Mouse (Mus musculus): Measurements from ENCODE around the gene Smndc1. TPM values are rescaled to one million over a fixed set of nuclear protein-coding genes. Genes with fewer than 3 reads are reported as not detected.
"Not testable (repeated sequence)": the region's sequence is repeated elsewhere in the genome, so short reads cannot be mapped to it uniquely, and the experiment has no call there.

Smndc1 gene
- polyA plus RNA-seq, 1 experiment from 2014 or later: 33.0 TPM

DNA sequence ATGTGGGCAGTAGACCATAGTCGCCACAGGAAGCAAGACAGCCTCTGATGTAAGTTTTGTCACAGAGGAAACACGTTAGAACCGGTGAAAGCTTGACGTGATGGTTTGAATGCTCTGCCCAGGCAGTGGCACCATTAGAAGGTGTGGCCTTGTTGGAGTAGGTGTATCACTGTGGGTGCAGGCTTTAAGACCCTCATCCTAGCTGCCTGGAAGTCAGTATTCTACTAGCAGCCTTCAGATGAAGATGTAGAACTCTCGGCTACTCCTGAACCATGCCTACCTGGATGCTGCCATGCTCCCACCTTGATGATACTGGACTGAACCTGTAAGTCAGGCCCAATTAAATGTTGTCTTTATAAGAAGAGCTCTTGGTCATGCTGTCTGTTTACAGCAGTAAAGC lies 5.4 kb upstream of the Smndc1 start:
- ATAC-seq (ENCODE audit: insufficient number of reproducible peaks, low FRiP score); H3K9me3 ChIP-seq (replicated peaks); H3K4me1 ChIP-seq (replicated peaks); H3K4me2 ChIP-seq; H3K27ac ChIP-seq (ENCODE audit: poor library complexity, severe bottlenecking); H3K4me3 ChIP-seq; H3K36me3 ChIP-seq; H3K27me3 ChIP-seq (replicated peaks): not testable (repeated sequence)
- 59% methylated on average over 5 of the region's 5 CpGs for WGBS
- H3K9ac ChIP-seq: 0 out of 2 replicates have a peak overlapping the region, but pooled peaks have one; percentile 2

- not testable (repeated sequence) for ATAC-seq (ENCODE audit: insufficient number of reproducible peaks, low FRiP score); H3K4me2 ChIP-seq; H3K36me3 ChIP-seq; H3K27me3 ChIP-seq (replicated peaks); H3K9me3 ChIP-seq (replicated peaks); H3K9ac ChIP-seq; H3K27ac ChIP-seq (ENCODE audit: poor library complexity, severe bottlenecking); H3K4me3 ChIP-seq; H3K4me1 ChIP-seq (replicated peaks)
- 71% methylated on average over 3 of the region's 3 CpGs for WGBS
Observed at GRCm38 (mm10) chr19:53394956-53395355, 4.6 kb upstream of the Smndc1 start.

GRCm38 (mm10) chr19:53394552-53394951 lies 4.2 kb upstream of the Smndc1 start:
- no peak overlapping the region for H3K4me3 ChIP-seq
- H3K9ac ChIP-seq: no peak overlapping the region
- H3K4me1 ChIP-seq (replicated peaks): peaks cover 5% of the 10 kb centered on the region
- ATAC-seq (ENCODE audit: insufficient number of reproducible peaks, low FRiP score): no peak
- no peak overlapping the region for H3K27ac ChIP-seq (ENCODE audit: poor library complexity, severe bottlenecking)
- no peaks in the 10 kb centered on the region for H3K27me3 ChIP-seq (replicated peaks)
- H3K4me2 ChIP-seq: no peak overlapping the region
- no peaks in the 10 kb centered on the region for H3K36me3 ChIP-seq
- 12% methylated on average over 7 of the region's 7 CpGs for WGBS
- H3K9me3 ChIP-seq (replicated peaks): no peaks in the 10 kb centered on the region

- peaks cover 3% of the 10 kb centered on the region for H3K36me3 ChIP-seq
- H3K4me1 ChIP-seq (replicated peaks): peaks cover 9% of the 10 kb centered on the region
- no peaks in the 10 kb centered on the region for H3K9me3 ChIP-seq (replicated peaks)
- H3K9ac ChIP-seq: no peak overlapping the region
- no peaks in the 10 kb centered on the region for H3K27me3 ChIP-seq (replicated peaks)
- H3K27ac ChIP-seq (ENCODE audit: poor library complexity, severe bottlenecking): no peak overlapping the region
- no peak overlapping the region for H3K4me3 ChIP-seq
- ATAC-seq (ENCODE audit: insufficient number of reproducible peaks, low FRiP score): no peak
- H3K4me2 ChIP-seq: no peak overlapping the region
Observed at GRCm38 (mm10) chr19:53393646-53394045, 3.3 kb upstream of the Smndc1 start.

DNA sequence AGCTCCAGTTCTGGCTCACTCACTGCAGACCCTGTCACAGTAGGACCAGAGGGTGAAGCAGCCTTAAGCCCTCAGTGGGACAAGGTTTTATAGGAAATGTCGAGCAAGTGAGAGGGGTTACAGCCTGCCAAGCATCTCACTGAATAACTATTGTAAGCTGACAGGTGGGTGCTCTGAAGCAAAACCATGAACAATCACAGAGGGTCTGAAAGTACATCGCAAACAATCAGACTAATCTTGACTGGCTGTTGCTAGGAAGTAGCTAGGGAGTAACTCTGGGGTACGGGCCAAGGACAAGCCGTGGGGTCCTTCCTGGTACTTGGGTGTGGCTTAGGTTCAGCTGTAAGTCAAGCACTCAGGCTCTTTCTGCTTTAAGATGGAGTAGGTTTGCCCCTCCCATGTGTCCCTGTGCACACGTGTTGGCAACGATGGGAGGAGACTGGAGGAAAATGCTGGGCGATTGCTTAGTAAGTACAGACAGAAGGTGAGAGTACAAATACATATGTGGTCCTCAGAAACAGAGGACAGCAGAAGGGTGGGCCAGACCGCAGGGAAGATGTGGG lies 2.5 kb upstream of the Smndc1 start:
- peaks cover 11% of the 10 kb centered on the region for H3K4me1 ChIP-seq (replicated peaks)
- no peaks in the 10 kb centered on the region for H3K9me3 ChIP-seq (replicated peaks)
- 73% methylated on average over 8 of the region's 8 CpGs for WGBS
- no peak overlapping the region for H3K4me2 ChIP-seq
- no peak overlapping the region for H3K4me3 ChIP-seq
- ATAC-seq (ENCODE audit: insufficient number of reproducible peaks, low FRiP score): no peak
- H3K9ac ChIP-seq: no peak overlapping the region; the same call in 1 of the 2 replicates
- H3K36me3 ChIP-seq: peaks cover 10% of the 10 kb centered on the region
- no peak overlapping the region for H3K27ac ChIP-seq (ENCODE audit: poor library complexity, severe bottlenecking)
- H3K27me3 ChIP-seq (replicated peaks): no peaks in the 10 kb centered on the region

GRCm38 (mm10) chr19:53391787-53392186 lies 1.4 kb upstream of the Smndc1 start:
- no peak for ATAC-seq (ENCODE audit: insufficient number of reproducible peaks, low FRiP score)
- WGBS: 87% methylated on average over 5 of the region's 5 CpGs
- Histone ChIP-seq H3K36me3 (peaks cover 21% of the 10 kb centered on the region), H3K9ac (peak overlapping the region; percentile 69; the same call in 1 of the 2 replicates), H3K4me2 (peak overlapping the region; percentile 71), H3K9me3 (replicated peaks) (no peaks in the 10 kb centered on the region), H3K4me3 (0 out of 2 replicates have a peak overlapping the region, but pooled peaks have one; percentile 87), H3K4me1 (replicated peaks) (peaks cover 15% of the 10 kb centered on the region), H3K27me3 (replicated peaks) (no peaks in the 10 kb centered on the region), H3K27ac (ENCODE audit: poor library complexity, severe bottlenecking) (no peak overlapping the region)

DNA sequence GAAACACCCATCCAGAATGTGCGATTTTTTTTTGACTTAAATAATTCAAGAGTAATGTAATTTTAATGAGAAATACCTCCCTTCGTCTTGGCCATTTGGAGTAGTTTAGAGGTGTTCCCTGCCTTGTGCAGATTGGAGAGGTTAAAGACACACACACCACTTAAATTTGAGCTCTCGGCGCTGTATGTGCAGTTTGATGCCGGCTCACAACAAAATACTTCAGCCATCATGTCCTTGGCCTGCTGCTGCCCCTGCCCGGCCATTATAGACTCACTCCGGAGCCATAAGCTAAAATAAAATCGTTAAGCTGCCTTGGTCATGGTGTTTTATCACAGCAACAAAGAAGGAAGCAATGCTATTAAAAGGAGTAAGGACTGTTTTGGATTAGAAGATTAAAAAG lies 1.0 kb upstream of the Smndc1 start:
- Histone ChIP-seq H3K36me3 (peaks cover 23% of the 10 kb centered on the region), H3K27ac (ENCODE audit: poor library complexity, severe bottlenecking) (no peak overlapping the region), H3K4me3 (peak overlapping the region; percentile 87), H3K9me3 (replicated peaks) (no peaks in the 10 kb centered on the region), H3K27me3 (replicated peaks) (no peaks in the 10 kb centered on the region), H3K4me2 (peak overlapping the region; percentile 71), H3K9ac (peak overlapping the region; percentile 69), H3K4me1 (replicated peaks) (peaks cover 15% of the 10 kb centered on the region)
- WGBS: 48% methylated on average over 8 of the region's 8 CpGs
- no peak for ATAC-seq (ENCODE audit: insufficient number of reproducible peaks, low FRiP score)

GRCm38 (mm10) chr19:53389851-53390431 lies 437 bp downstream of the Smndc1 start:
- Histone ChIP-seq H3K4me2 (peak overlapping the region; percentile 69), H3K4me3 (peak overlapping the region; percentile 87), H3K4me1 (replicated peaks) (peaks cover 15% of the 10 kb centered on the region), H3K9ac (peak overlapping the region; percentile 94), H3K27me3 (replicated peaks) (no peaks in the 10 kb centered on the region), H3K36me3 (peaks cover 31% of the 10 kb centered on the region), H3K27ac (ENCODE audit: poor library complexity, severe bottlenecking) (peak overlapping the region; percentile 98), H3K9me3 (replicated peaks) (no peaks in the 10 kb centered on the region)
- ATAC-seq (ENCODE audit: insufficient number of reproducible peaks, low FRiP score): peak; percentile 91
- under 1% methylated on average over 59 of the region's 59 CpGs for WGBS

GRCm38 (mm10) chr19:53389417-53389816 lies 961 bp downstream of the Smndc1 start:
- no peak for ATAC-seq (ENCODE audit: insufficient number of reproducible peaks, low FRiP score)
- H3K4me2 ChIP-seq: peak overlapping the region; percentile 69
- H3K9me3 ChIP-seq (replicated peaks): no peaks in the 10 kb centered on the region
- peak overlapping the region; percentile 87 for H3K4me3 ChIP-seq
- peak overlapping the region; percentile 94 for H3K9ac ChIP-seq
- 22% methylated on average over 6 of the region's 6 CpGs for WGBS
- peaks cover 31% of the 10 kb centered on the region for H3K36me3 ChIP-seq
- H3K27ac ChIP-seq (ENCODE audit: poor library complexity, severe bottlenecking): peak overlapping the region; percentile 98; the same call in 1 of the 2 replicates
- no peaks in the 10 kb centered on the region for H3K27me3 ChIP-seq (replicated peaks)
- peaks cover 15% of the 10 kb centered on the region for H3K4me1 ChIP-seq (replicated peaks)

DNA sequence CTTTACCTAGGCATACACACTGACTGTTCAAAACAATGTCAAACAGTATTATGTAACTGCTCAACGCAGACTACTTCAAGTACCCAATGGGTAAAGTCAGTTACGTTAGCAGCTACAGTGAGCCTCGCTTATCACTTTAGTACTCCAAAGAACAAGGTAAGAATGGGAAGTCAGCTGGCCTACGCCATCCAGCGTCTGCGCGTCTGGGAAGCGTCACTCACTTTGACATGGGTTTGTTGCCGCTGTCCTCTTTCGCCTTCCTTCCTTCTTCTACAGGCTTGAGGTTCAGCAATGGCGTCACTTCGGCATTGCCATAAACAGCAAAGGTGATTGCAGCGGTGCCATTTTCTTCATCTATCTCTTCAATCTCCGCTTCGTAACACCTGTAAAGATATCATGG lies 7.0 kb downstream of the Smndc1 start:
- Histone ChIP-seq H3K9me3 (replicated peaks) (no peaks in the 10 kb centered on the region), H3K36me3 (peaks cover 70% of the 10 kb centered on the region), H3K4me2 (no peak overlapping the region), H3K4me1 (replicated peaks) (peaks cover 10% of the 10 kb centered on the region), H3K27me3 (replicated peaks) (no peaks in the 10 kb centered on the region), H3K4me3 (no peak overlapping the region), H3K27ac (ENCODE audit: poor library complexity, severe bottlenecking) (no peak overlapping the region), H3K9ac (no peak overlapping the region)
- 75% methylated on average over 15 of the region's 15 CpGs for WGBS
- ATAC-seq (ENCODE audit: insufficient number of reproducible peaks, low FRiP score): no peak

- Histone ChIP-seq H3K9ac (no peak overlapping the region), H3K4me3 (no peak overlapping the region), H3K4me2 (no peak overlapping the region), H3K4me1 (replicated peaks) (peaks cover 3% of the 10 kb centered on the region), H3K27ac (ENCODE audit: poor library complexity, severe bottlenecking) (no peak overlapping the region), H3K27me3 (replicated peaks) (no peaks in the 10 kb centered on the region), H3K36me3 (peaks cover 57% of the 10 kb centered on the region), H3K9me3 (replicated peaks) (no peaks in the 10 kb centered on the region)
- ATAC-seq (ENCODE audit: insufficient number of reproducible peaks, low FRiP score): no peak
- 91% methylated on average over 10 of the region's 10 CpGs for WGBS
Observed at GRCm38 (mm10) chr19:53378421-53378820, 12.0 kb downstream of the Smndc1 start.

DNA sequence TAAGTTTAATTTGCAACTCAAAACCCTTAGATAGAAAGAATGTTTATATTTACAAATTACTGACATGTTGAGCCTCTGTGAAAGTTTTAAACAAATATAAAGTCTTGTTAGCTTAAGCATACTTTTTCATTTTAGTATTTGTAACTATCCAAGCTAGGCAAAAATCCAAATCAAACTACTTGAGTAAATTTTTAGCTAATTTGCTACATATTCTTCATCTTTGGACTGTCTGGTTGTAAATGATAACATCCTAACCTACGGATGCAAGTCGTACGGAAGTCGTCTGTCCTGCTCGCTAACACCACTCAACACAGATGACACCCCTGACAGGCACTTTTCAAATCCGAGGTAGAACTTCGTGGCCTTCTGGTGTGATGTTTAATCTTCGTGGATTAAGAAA lies 12.7 kb downstream of the Smndc1 start:
- 80% methylated on average over 8 of the region's 8 CpGs for WGBS
- peaks cover 53% of the 10 kb centered on the region for H3K36me3 ChIP-seq
- no peaks in the 10 kb centered on the region for H3K9me3 ChIP-seq (replicated peaks)
- no peak overlapping the region for H3K9ac ChIP-seq
- H3K4me1 ChIP-seq (replicated peaks): peaks cover 6% of the 10 kb centered on the region
- H3K4me3 ChIP-seq: no peak overlapping the region
- H3K27me3 ChIP-seq (replicated peaks): no peaks in the 10 kb centered on the region
- no peak for ATAC-seq (ENCODE audit: insufficient number of reproducible peaks, low FRiP score)
- no peak overlapping the region for H3K27ac ChIP-seq (ENCODE audit: poor library complexity, severe bottlenecking)
- no peak overlapping the region for H3K4me2 ChIP-seq
